Mouse (Mus musculus) midbrain, embryonic 12.5 days (tissue): ENCODE measurements at regions not wholly inside any gene's neighbourhood (a gene's known extent, or its start where the extent isn't known, plus 50 kb on each side); places are given as distances from the start of the nearest gene placed in this dataset.
A peak's percentile ranks its signal among the peaks of the same experiment; 100 is the strongest.
"Not testable (repeated sequence)": the region's sequence is repeated elsewhere in the genome, so short reads cannot be mapped to it uniquely, and the experiment has no call there.

Source experiments
- ATAC-seq: fragments of 200-750 bp; cut with Nextera tagmentation; 2 replicates; pipeline ENCODE4 v1.8.0; 2017; ENCODE audit warnings: low read depth, moderate TSS enrichment, moderate library complexity; ENCODE audit not compliant: low FRiP score
- H3K27ac ChIP-seq: fragments of 300-500 bp; sonication (generic); replicated peaks from 2 replicates; pipeline ENCODE4 v1.5.1; 2016; ENCODE audit warnings: mild to moderate bottlenecking
- H3K27me3 ChIP-seq: fragments of 300-500 bp; sonication (generic); 2 replicates; pipeline ENCODE4 v1.6.1; 2016; ENCODE audit warnings: mild to moderate bottlenecking
- H3K36me3 ChIP-seq: fragments of 300-500 bp; sonication (generic); 2 replicates; pipeline ENCODE4 v1.6.1; 2016
- H3K4me1 ChIP-seq: fragments of 300-500 bp; sonication (generic); 2 replicates; pipeline ENCODE4 v1.6.1; 2016
- H3K4me2 ChIP-seq: fragments of 300-500 bp; sonication (generic); replicated peaks from 2 replicates; pipeline ENCODE4 v1.6.1; 2016; ENCODE audit warnings: mild to moderate bottlenecking, moderate library complexity
- H3K4me3 ChIP-seq: fragments of 300-500 bp; sonication (generic); 2 replicates; pipeline ENCODE4 v1.5.1; 2016; ENCODE audit warnings: mild to moderate bottlenecking
- H3K9ac ChIP-seq: fragments of 300-500 bp; sonication (generic); replicated peaks from 2 replicates; pipeline ENCODE4 v1.6.1; 2016; ENCODE audit warnings: mild to moderate bottlenecking, moderate library complexity
- H3K9me3 ChIP-seq: fragments of 300-500 bp; sonication (generic); 2 replicates; pipeline ENCODE4 v1.6.1; 2016; ENCODE audit warnings: mild to moderate bottlenecking
- WGBS: fragments of 180-500 bp; shearing (Covaris S2); methylation state at CpG from one replicate; pipeline ENCODE4 v1.1.7; 2016; 5-methylcytosine and 5-hydroxymethylcytosine counted together

- Histone ChIP-seq H3K36me3 (no peaks in the 10 kb centered on the region), H3K9ac (no peak overlapping the region), H3K4me1 (no peaks in the 10 kb centered on the region), H3K4me2 (no peak overlapping the region), H3K27ac (no peak overlapping the region), H3K4me3 (no peak overlapping the region), H3K27me3 (no peaks in the 10 kb centered on the region), H3K9me3 (no peaks in the 10 kb centered on the region)
- 83% methylated on average over 5 of the region's 5 CpGs for WGBS
- ATAC-seq, result no peak
These were observed 498.5 kb upstream of the Akr1e1 start for GRCm38 (mm10) chr13:5107454-5107853.

- H3K27me3 ChIP-seq, result no peaks in the 10 kb centered on the region
- no peak overlapping the region for H3K27ac ChIP-seq
- no peak overlapping the region for H3K4me3 ChIP-seq
- no peaks in the 10 kb centered on the region for H3K4me1 ChIP-seq
- H3K4me2 ChIP-seq, result no peak overlapping the region
- no peaks in the 10 kb centered on the region for H3K36me3 ChIP-seq
- no peak for ATAC-seq
- WGBS, result 88% methylated on average over 3 of the region's 3 CpGs
- H3K9ac ChIP-seq, result no peak overlapping the region
- no peaks in the 10 kb centered on the region for H3K9me3 ChIP-seq
These were observed 545.9 kb upstream of the Akr1e1 start for GRCm38 (mm10) chr13:5154911-5155310.

- Histone ChIP-seq H3K4me3 (no peak overlapping the region), H3K27ac (no peak overlapping the region), H3K9me3 (no peaks in the 10 kb centered on the region), H3K4me1 (no peaks in the 10 kb centered on the region), H3K4me2 (no peak overlapping the region), H3K27me3 (no peaks in the 10 kb centered on the region), H3K36me3 (no peaks in the 10 kb centered on the region), H3K9ac (no peak overlapping the region)
- ATAC-seq, result 0 out of 2 replicates have a peak, but pooled peaks have one; percentile 16
- WGBS, result 44% methylated on average over 5 of the region's 5 CpGs
These were observed 551.1 kb upstream of the Akr1e1 start for GRCm38 (mm10) chr13:5159765-5160684.

GRCm38 (mm10) chr13:5166716-5167115 is 557.7 kb upstream of the Akr1e1 start:
- WGBS, result 94% methylated on average over 2 of the region's 2 CpGs
- Histone ChIP-seq H3K4me3 (no peak overlapping the region), H3K4me1 (no peaks in the 10 kb centered on the region), H3K27me3 (no peaks in the 10 kb centered on the region), H3K9ac (no peak overlapping the region), H3K36me3 (no peaks in the 10 kb centered on the region), H3K27ac (no peak overlapping the region), H3K4me2 (no peak overlapping the region), H3K9me3 (no peaks in the 10 kb centered on the region)
- no peak for ATAC-seq

- H3K36me3 ChIP-seq, result no peaks in the 10 kb centered on the region
- no peak overlapping the region for H3K9ac ChIP-seq
- H3K4me3 ChIP-seq, result no peak overlapping the region
- 0 out of 2 replicates have a peak, but pooled peaks have one; percentile 52 for ATAC-seq
- H3K4me1 ChIP-seq, result 0 out of 2 replicates have a peak, but pooled peaks cover 2% of the 10 kb centered on the region
- no peak overlapping the region for H3K4me2 ChIP-seq
- no peaks in the 10 kb centered on the region for H3K9me3 ChIP-seq
- no peaks in the 10 kb centered on the region for H3K27me3 ChIP-seq
- 62% methylated on average over 4 of the region's 4 CpGs for WGBS
- H3K27ac ChIP-seq, result no peak overlapping the region
These were observed 570.0 kb upstream of the Akr1e1 start for GRCm38 (mm10) chr13:5178996-5179395.

- Histone ChIP-seq H3K9me3 (no peaks in the 10 kb centered on the region), H3K4me2 (no peak overlapping the region), H3K27ac (no peak overlapping the region), H3K4me1 (0 out of 2 replicates have a peak, but pooled peaks cover 2% of the 10 kb centered on the region), H3K9ac (no peak overlapping the region), H3K36me3 (no peaks in the 10 kb centered on the region), H3K27me3 (no peaks in the 10 kb centered on the region), H3K4me3 (no peak overlapping the region)
- 63% methylated on average over 2 of the region's 2 CpGs for WGBS
- ATAC-seq, result no peak
These were observed 570.6 kb upstream of the Akr1e1 start for GRCm38 (mm10) chr13:5179552-5179951.

- 35% methylated on average over 1 of the region's 1 CpGs for WGBS
- H3K9me3 ChIP-seq, H3K4me2 ChIP-seq: not testable (repeated sequence)
These were observed 576.3 kb upstream of the Akr1e1 start for GRCm38 (mm10) chr13:5185237-5185800.

GRCm38 (mm10) chr13:5202736-5203135 is 593.8 kb upstream of the Akr1e1 start:
- 63% methylated on average over 1 of the region's 1 CpGs for WGBS
- H3K4me3 ChIP-seq, result no peak overlapping the region
- no peaks in the 10 kb centered on the region for H3K36me3 ChIP-seq
- no peak overlapping the region for H3K9ac ChIP-seq
- no peak for ATAC-seq
- H3K9me3 ChIP-seq, result no peaks in the 10 kb centered on the region
- no peaks in the 10 kb centered on the region for H3K4me1 ChIP-seq
- no peak overlapping the region for H3K27ac ChIP-seq
- no peaks in the 10 kb centered on the region for H3K27me3 ChIP-seq
- H3K4me2 ChIP-seq, result no peak overlapping the region

More at GRCm38 (mm10) chr13:5185237-5185800, 576.3 kb upstream of the Akr1e1 start:
- not testable (repeated sequence) for H3K27ac ChIP-seq, H3K4me1 ChIP-seq, H3K4me3 ChIP-seq, H3K9ac ChIP-seq, H3K36me3 ChIP-seq, ATAC-seq, H3K27me3 ChIP-seq

- Histone ChIP-seq H3K4me1 (no peaks in the 10 kb centered on the region), H3K9me3 (no peaks in the 10 kb centered on the region)
- WGBS, result 72% methylated on average over 2 of the region's 2 CpGs
These were observed 595.2 kb upstream of the Akr1e1 start for GRCm38 (mm10) chr13:5204143-5204542.

GRCm38 (mm10) chr13:5211659-5212058 is 602.7 kb upstream of the Akr1e1 start:
- no peaks in the 10 kb centered on the region for H3K27me3 ChIP-seq
- H3K4me2 ChIP-seq, result no peak overlapping the region
- H3K27ac ChIP-seq, result no peak overlapping the region
- H3K9me3 ChIP-seq, result no peaks in the 10 kb centered on the region
- no peaks in the 10 kb centered on the region for H3K4me1 ChIP-seq
- H3K9ac ChIP-seq, result no peak overlapping the region
- WGBS, result 87% methylated on average over 1 of the region's 1 CpGs
- no peaks in the 10 kb centered on the region for H3K36me3 ChIP-seq
- no peak for ATAC-seq
- no peak overlapping the region for H3K4me3 ChIP-seq

More at GRCm38 (mm10) chr13:5204143-5204542, 595.2 kb upstream of the Akr1e1 start:
- H3K9ac ChIP-seq, result no peak overlapping the region
- no peaks in the 10 kb centered on the region for H3K36me3 ChIP-seq
- H3K27me3 ChIP-seq, result no peaks in the 10 kb centered on the region
- H3K4me3 ChIP-seq, result no peak overlapping the region
- no peak overlapping the region for H3K4me2 ChIP-seq
- ATAC-seq, result no peak
- H3K27ac ChIP-seq, result no peak overlapping the region

- Histone ChIP-seq H3K36me3 (no peaks in the 10 kb centered on the region), H3K9ac (no peak overlapping the region), H3K27me3 (no peaks in the 10 kb centered on the region), H3K4me2 (no peak overlapping the region), H3K9me3 (no peaks in the 10 kb centered on the region), H3K27ac (no peak overlapping the region), H3K4me3 (no peak overlapping the region), H3K4me1 (no peaks in the 10 kb centered on the region)
- no peak for ATAC-seq
- WGBS, result 86% methylated on average over 3 of the region's 3 CpGs
These were observed 620.5 kb upstream of the Akr1e1 start for GRCm38 (mm10) chr13:5229476-5229875.

GRCm38 (mm10) chr13:5234232-5234631 is 625.3 kb upstream of the Akr1e1 start:
- no peak overlapping the region for H3K4me3 ChIP-seq
- no peak for ATAC-seq

More at GRCm38 (mm10) chr13:5234232-5234631, 625.3 kb upstream of the Akr1e1 start:
- no peaks in the 10 kb centered on the region for H3K27me3 ChIP-seq
- 83% methylated on average over 3 of the region's 3 CpGs for WGBS
- H3K9ac ChIP-seq, result no peak overlapping the region
- H3K4me2 ChIP-seq, result no peak overlapping the region
- no peak overlapping the region for H3K27ac ChIP-seq
- H3K4me1 ChIP-seq, result no peaks in the 10 kb centered on the region
- no peaks in the 10 kb centered on the region for H3K9me3 ChIP-seq
- H3K36me3 ChIP-seq, result no peaks in the 10 kb centered on the region
